Mouse (Mus musculus) ES-Bruce4 (cell line): ENCODE measurements around the gene Frmd4a.

Experiments
- CTCF ChIP-seq: IDR thresholded peaks from one replicate; pipeline ENCODE4 v1.8.1; 2011; ENCODE audit warnings: low read depth, low read length
- POLR2A ChIP-seq: IDR thresholded peaks from one replicate; pipeline ENCODE4 v1.8.1; 2011; ENCODE audit warnings: low read length; ENCODE audit not compliant: insufficient read depth

DNA sequence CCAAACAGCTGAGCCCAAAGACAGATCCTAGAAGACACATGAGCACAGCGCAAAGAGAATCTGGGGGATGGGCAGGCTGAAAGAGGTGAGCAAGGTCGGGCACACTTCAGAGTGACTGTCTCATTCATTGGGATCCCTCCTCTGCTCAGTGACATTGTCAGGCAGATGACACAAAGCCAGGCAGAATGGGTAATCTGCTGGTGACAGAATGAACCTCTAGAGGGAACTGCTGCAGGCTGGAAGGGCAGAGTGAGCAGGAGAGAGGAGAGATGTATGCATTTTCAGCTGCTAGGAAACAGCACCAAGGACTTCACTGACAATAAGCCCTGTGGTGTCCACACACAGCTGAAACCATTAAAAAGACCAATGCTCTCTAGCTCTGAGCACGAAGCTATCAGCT, 211.0 kb downstream of the Frmd4a start:
- TF ChIP-seq CTCF (no peak), POLR2A (no peak)
